Mouse (Mus musculus) brown adipose tissue, adult 24 weeks (tissue): ENCODE measurements around the gene Olfr340. TPM values are rescaled to one million over a fixed set of nuclear protein-coding genes. Genes with fewer than 3 reads are reported as not detected.
"Not testable (repeated sequence)": the region's sequence is repeated elsewhere in the genome, so short reads cannot be mapped to it uniquely, and the experiment has no call there.

Experiments used
- H3K27ac ChIP-seq: fragments of 200-500 bp; replicated peaks from 2 replicates; pipeline ENCODE4 v1.5.1; 2012; ENCODE audit warnings: low read depth, mild to moderate bottlenecking, low read length
- H3K4me1 ChIP-seq: fragments of 200-500 bp; 2 replicates; pipeline ENCODE4 v1.6.1; 2012; ENCODE audit warnings: low read length, mixed read lengths; ENCODE audit not compliant: control insufficient read depth, insufficient read depth, insufficient read length
- H3K4me3 ChIP-seq: fragments of 200-500 bp; 2 replicates; pipeline ENCODE4 v1.5.1; 2012; ENCODE audit warnings: low read depth, mild to moderate bottlenecking, low read length, moderate library complexity; ENCODE audit not compliant: insufficient read depth
- polyA plus RNA-seq: library from polyadenylated mRNA; stranded (reverse); fragments of >200 nt; gene quantifications from 2 replicates; pipeline ENCODE4 v1.2.4, GENCODE M21; 2012; ENCODE audit not compliant: missing spikeins, insufficient read depth, insufficient read length

The Olfr340 gene
- not detected in 2 replicates for polyA plus RNA-seq

DNA sequence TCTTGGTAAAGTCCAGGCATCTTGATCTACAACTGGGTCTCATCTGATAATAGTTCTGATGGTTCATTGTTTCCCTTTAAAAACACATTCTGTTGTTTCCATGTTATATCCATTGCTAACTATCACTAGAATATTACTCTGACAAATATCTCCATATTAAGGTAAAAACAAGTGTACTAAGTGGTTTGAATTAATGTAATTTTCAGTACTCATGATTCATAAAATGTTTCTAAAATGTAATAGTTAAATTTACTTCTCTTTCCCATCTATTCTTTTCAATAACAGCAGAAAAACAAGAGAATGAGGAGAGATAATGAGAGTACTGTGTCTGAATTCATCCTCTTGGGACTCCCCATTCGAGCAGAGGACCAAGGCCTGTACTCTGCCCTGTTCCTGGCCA, at the start of gene Olfr340:
Gene Olfr340 (plus strand): TSS at position 301 of the 400 bp plus-strand sequence.
- Histone ChIP-seq H3K27ac (no peak within 1 kb of the TSS), H3K4me3 (no peak within 1 kb of the TSS), H3K4me1 (no peaks in the 10 kb centered on the region)

DNA sequence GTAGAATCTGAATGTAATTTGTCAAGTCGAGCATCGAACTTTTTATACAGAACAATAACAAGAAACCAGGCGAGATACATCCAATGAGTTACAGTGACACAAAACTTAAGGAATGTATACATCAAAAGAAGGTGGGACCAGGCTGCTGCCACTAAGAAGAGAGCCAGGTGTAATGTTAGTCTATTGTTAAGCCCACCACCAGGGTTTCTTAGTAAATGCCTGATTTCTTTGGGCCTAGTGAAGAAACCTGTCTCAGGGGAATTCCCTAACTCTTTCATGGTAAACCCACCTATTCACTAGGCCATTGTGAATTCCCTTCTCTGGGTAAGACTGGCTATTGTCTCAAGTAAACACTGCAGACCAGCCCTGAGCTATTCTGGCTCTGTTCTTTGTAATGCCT, 37.2 kb upstream of the Olfr340 start:
- not testable (repeated sequence) for H3K4me3 ChIP-seq, H3K4me1 ChIP-seq, H3K27ac ChIP-seq

DNA sequence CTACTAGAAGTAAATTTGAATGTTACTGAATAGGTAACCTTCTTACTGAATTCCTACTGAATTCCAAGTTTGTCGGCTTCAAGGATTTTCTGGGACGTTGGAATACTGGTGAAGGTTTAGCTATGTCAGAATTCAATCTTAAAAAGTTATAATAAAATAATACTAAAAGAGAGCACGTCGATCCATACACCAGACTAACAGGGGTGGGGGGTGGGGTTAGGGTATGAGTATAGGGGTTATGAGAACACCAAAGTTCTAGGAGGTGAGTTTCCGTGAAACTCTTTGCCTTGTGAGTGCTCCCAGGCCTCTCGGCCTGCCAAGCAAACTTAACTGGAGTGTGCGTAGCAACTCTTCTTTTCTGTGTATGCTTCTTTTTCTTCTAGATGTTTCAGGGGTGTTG, 36.8 kb upstream of the Olfr340 start:
- not testable (repeated sequence) for H3K4me1 ChIP-seq, H3K27ac ChIP-seq, H3K4me3 ChIP-seq

DNA sequence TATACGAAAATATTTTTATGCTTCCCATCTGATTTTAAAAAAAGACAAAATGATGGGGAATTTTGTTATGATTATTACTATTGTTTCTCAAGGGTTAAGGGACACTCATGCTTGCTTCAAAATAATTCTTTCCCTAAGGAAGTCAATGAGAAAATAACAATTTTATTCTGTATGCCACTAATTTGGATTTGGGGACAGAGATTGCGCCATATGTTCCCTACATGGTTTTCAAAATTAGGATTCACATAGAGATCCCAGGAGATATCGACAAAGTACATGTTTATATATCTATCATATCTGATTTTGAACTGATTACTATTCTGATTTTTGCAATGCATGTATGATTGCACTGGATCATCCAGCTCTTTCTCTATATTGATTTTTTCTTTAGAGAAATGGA, 33.7 kb upstream of the Olfr340 start, which contains the start of gene Olfr339:
Gene Olfr339 (plus strand): TSS at position 301 of the 400 bp plus-strand sequence.
- H3K27ac ChIP-seq, result no peak within 1 kb of the TSS
- H3K4me1 ChIP-seq, result no peaks in the 10 kb centered on the region
- no peak within 1 kb of the TSS for H3K4me3 ChIP-seq

DNA sequence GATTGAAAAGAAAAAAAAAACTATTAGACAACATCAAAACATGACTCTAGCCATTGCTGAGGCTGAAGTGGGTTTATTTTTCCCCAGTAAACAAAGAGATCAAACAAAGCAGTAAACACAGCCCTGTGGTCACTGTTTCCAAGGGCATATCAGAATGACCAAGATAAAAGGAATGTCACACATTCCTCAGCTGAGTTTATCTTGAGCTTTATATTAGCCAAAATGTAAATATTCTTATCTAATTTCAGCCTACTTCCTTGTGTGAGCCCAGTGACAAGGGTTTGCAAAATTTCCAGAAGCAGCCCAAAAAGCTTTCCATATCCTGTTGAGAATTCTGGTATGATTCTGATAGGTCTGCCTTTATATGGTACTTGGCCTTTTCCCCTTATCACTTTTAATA, 21.2 kb downstream of the Olfr340 start:
- H3K27ac ChIP-seq, result no peak overlapping the region
- no peak overlapping the region for H3K4me3 ChIP-seq
- H3K4me1 ChIP-seq, result no peaks in the 10 kb centered on the region

DNA sequence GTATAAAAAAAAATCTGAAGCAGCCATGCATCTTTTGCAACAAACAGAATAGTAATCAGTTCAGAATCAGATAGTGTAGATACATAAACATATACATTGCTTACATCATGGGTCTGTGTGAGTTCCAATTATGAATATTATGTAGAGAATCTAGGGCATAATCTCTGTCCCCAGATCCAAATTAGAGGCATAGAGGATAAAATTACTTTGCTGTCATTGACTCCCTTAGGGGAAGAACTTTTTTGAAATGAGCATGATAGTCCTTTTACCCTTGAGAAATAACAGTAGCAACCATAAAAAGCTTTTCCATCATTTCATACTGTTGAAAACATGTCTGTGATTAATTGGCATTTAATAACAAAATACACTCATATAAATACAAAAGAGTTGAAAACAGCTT, 30.0 kb downstream of the Olfr340 start, which contains the start of gene Olfr341:
Gene Olfr341 (minus strand): TSS at position 101 of the 400 bp plus-strand sequence.
- no peak within 1 kb of the TSS for H3K27ac ChIP-seq
- no peak within 1 kb of the TSS for H3K4me3 ChIP-seq
- H3K4me1 ChIP-seq, result no peaks in the 10 kb centered on the region

Other genes starting within 250 kb of the Olfr340 start
- 1.8 and 2.3 TPM in 2 replicates for gene Ptgs1, start 222.2 kb upstream of the Olfr340 start, polyA plus RNA-seq
- gene Olfr338, start 79.1 kb upstream of the Olfr340 start, polyA plus RNA-seq, result not detected in 2 replicates
- gene Olfr339, start 33.6 kb upstream of the Olfr340 start, polyA plus RNA-seq, result not detected in 2 replicates
- not detected in 2 replicates for gene Olfr341, start 29.9 kb downstream of the Olfr340 start, polyA plus RNA-seq
- not detected in 2 replicates for gene Olfr342, start 72.4 kb downstream of the Olfr340 start, polyA plus RNA-seq
- not detected in 2 replicates for gene Olfr344, start 114.1 kb downstream of the Olfr340 start, polyA plus RNA-seq
- gene Olfr345, start 187.5 kb downstream of the Olfr340 start, polyA plus RNA-seq, result not detected in 2 replicates
- gene Olfr346, start 233.2 kb downstream of the Olfr340 start, polyA plus RNA-seq, result not detected in 2 replicates